Mouse (Mus musculus): ENCODE results near the gene Sec61a2. TPM values are rescaled to one million over a fixed set of nuclear protein-coding genes. Genes with fewer than 3 reads are reported as not detected.
A peak's percentile ranks its signal among the peaks of the same experiment; 100 is the strongest.

Sec61a2 gene
- polyA plus RNA-seq (2014; fragmentation: Nextera tagmentation; extraction: Ambion mirVana): 85.3 and 102 TPM in 2 replicates

GRCm38 (mm10) chr2:5894843-5895570, at the start of gene Sec61a2:
Gene Sec61a2 (minus strand): TSS chr2:5895432.
- H3K4me3 ChIP-seq (ENCODE audit: low read length): peak within 1 kb of the TSS; percentile 87
- no peaks in the 10 kb centered on the region for H3K9me3 ChIP-seq (ENCODE audit: control insufficient read depth, low read length)
- H3K4me2 ChIP-seq (replicated peaks; ENCODE audit: low read depth, low read length): peak within 1 kb of the TSS; percentile 72
- ATAC-seq (ENCODE audit: low FRiP score, low TSS enrichment): peak; percentile 99
- under 1% methylated on average over 62 of the region's 62 CpGs for WGBS
- H3K27me3 ChIP-seq (ENCODE audit: control insufficient read depth, insufficient read depth, low read length): no peaks in the 10 kb centered on the region
- H3K4me1 ChIP-seq (ENCODE audit: control insufficient read depth, insufficient read depth, low read length): peaks cover 6% of the 10 kb centered on the region; the same call in 1 of the 2 replicates
- peaks cover 14% of the 10 kb centered on the region for H3K36me3 ChIP-seq (ENCODE audit: control insufficient read depth, insufficient read depth, low read length)
- peak within 1 kb of the TSS; percentile 83 for H3K27ac ChIP-seq (ENCODE audit: low read depth, low read length)
- H3K9ac ChIP-seq (ENCODE audit: low read depth, low read length): peak within 1 kb of the TSS; percentile 90

GRCm38 (mm10) chr2:5943071-5943470, 47.8 kb upstream of the Sec61a2 start:
- WGBS: 41% methylated on average over 4 of the region's 4 CpGs
- Histone ChIP-seq H3K27ac (ENCODE audit: low read depth, low read length) (no peak overlapping the region), H3K4me3 (ENCODE audit: low read length) (peak overlapping the region; percentile 53), H3K4me1 (ENCODE audit: control insufficient read depth, insufficient read depth, low read length) (no peaks in the 10 kb centered on the region), H3K9me3 (ENCODE audit: control insufficient read depth, low read length) (no peaks in the 10 kb centered on the region), H3K4me2 (replicated peaks; ENCODE audit: low read depth, low read length) (peak overlapping the region; percentile 66), H3K36me3 (ENCODE audit: control insufficient read depth, insufficient read depth, low read length) (no peaks in the 10 kb centered on the region), H3K27me3 (ENCODE audit: control insufficient read depth, insufficient read depth, low read length) (no peaks in the 10 kb centered on the region), H3K9ac (ENCODE audit: low read depth, low read length) (peak overlapping the region; percentile 67; the same call in 1 of the 2 replicates)
- ATAC-seq (ENCODE audit: low FRiP score, low TSS enrichment): no peak

GRCm38 (mm10) chr2:5942416-5943032, 47.3 kb upstream of the Sec61a2 start, which contains the start of gene Dhtkd1:
Gene Dhtkd1 (minus strand): TSS chr2:5942792.
- Histone ChIP-seq H3K27me3 (ENCODE audit: control insufficient read depth, insufficient read depth, low read length) (no peaks in the 10 kb centered on the region), H3K27ac (ENCODE audit: low read depth, low read length) (no peak within 1 kb of the TSS), H3K9ac (ENCODE audit: low read depth, low read length) (peak within 1 kb of the TSS; percentile 67), H3K4me3 (ENCODE audit: low read length) (peak within 1 kb of the TSS; percentile 53), H3K36me3 (ENCODE audit: control insufficient read depth, insufficient read depth, low read length) (no peaks in the 10 kb centered on the region), H3K9me3 (ENCODE audit: control insufficient read depth, low read length) (no peaks in the 10 kb centered on the region), H3K4me2 (replicated peaks; ENCODE audit: low read depth, low read length) (peak within 1 kb of the TSS; percentile 66), H3K4me1 (ENCODE audit: control insufficient read depth, insufficient read depth, low read length) (no peaks in the 10 kb centered on the region)
- ATAC-seq (ENCODE audit: low FRiP score, low TSS enrichment): peak; percentile 94
- under 1% methylated on average over 36 of the region's 36 CpGs for WGBS

- WGBS: 62% methylated on average over 11 of the region's 11 CpGs
- Histone ChIP-seq H3K27me3 (ENCODE audit: control insufficient read depth, insufficient read depth, low read length) (no peaks in the 10 kb centered on the region), H3K4me1 (ENCODE audit: control insufficient read depth, insufficient read depth, low read length) (no peaks in the 10 kb centered on the region), H3K36me3 (ENCODE audit: control insufficient read depth, insufficient read depth, low read length) (no peaks in the 10 kb centered on the region), H3K4me2 (replicated peaks; ENCODE audit: low read depth, low read length) (peak overlapping the region; percentile 66), H3K27ac (ENCODE audit: low read depth, low read length) (no peak overlapping the region), H3K9me3 (ENCODE audit: control insufficient read depth, low read length) (no peaks in the 10 kb centered on the region), H3K9ac (ENCODE audit: low read depth, low read length) (peak overlapping the region; percentile 67), H3K4me3 (ENCODE audit: low read length) (peak overlapping the region; percentile 53)
- ATAC-seq (ENCODE audit: low FRiP score, low TSS enrichment): no peak
Measured at GRCm38 (mm10) chr2:5941861-5942415, 46.7 kb upstream of the Sec61a2 start.

- WGBS: 95% methylated on average over 9 of the region's 9 CpGs
Measured at GRCm38 (mm10) chr2:5940936-5941335, 45.7 kb upstream of the Sec61a2 start.

GRCm38 (mm10) chr2:5939911-5940310, 44.7 kb upstream of the Sec61a2 start:
- no peaks in the 10 kb centered on the region for H3K27me3 ChIP-seq (ENCODE audit: control insufficient read depth, insufficient read depth, low read length)
- no peak for ATAC-seq (ENCODE audit: low FRiP score, low TSS enrichment)
- H3K36me3 ChIP-seq (ENCODE audit: control insufficient read depth, insufficient read depth, low read length): no peaks in the 10 kb centered on the region
- no peak overlapping the region for H3K27ac ChIP-seq (ENCODE audit: low read depth, low read length)
- H3K9ac ChIP-seq (ENCODE audit: low read depth, low read length): no peak overlapping the region
- 90% methylated on average over 14 of the region's 14 CpGs for WGBS
- no peak overlapping the region for H3K4me2 ChIP-seq (replicated peaks; ENCODE audit: low read depth, low read length)
- no peaks in the 10 kb centered on the region for H3K9me3 ChIP-seq (ENCODE audit: control insufficient read depth, low read length)
- no peak overlapping the region for H3K4me3 ChIP-seq (ENCODE audit: low read length)
- H3K4me1 ChIP-seq (ENCODE audit: control insufficient read depth, insufficient read depth, low read length): no peaks in the 10 kb centered on the region

More at GRCm38 (mm10) chr2:5940936-5941335, 45.7 kb upstream of the Sec61a2 start:
- Histone ChIP-seq H3K27ac (ENCODE audit: low read depth, low read length) (no peak overlapping the region), H3K9me3 (ENCODE audit: control insufficient read depth, low read length) (no peaks in the 10 kb centered on the region), H3K27me3 (ENCODE audit: control insufficient read depth, insufficient read depth, low read length) (no peaks in the 10 kb centered on the region), H3K9ac (ENCODE audit: low read depth, low read length) (no peak overlapping the region), H3K4me3 (ENCODE audit: low read length) (no peak overlapping the region), H3K4me1 (ENCODE audit: control insufficient read depth, insufficient read depth, low read length) (no peaks in the 10 kb centered on the region), H3K4me2 (replicated peaks; ENCODE audit: low read depth, low read length) (no peak overlapping the region), H3K36me3 (ENCODE audit: control insufficient read depth, insufficient read depth, low read length) (no peaks in the 10 kb centered on the region)
- no peak for ATAC-seq (ENCODE audit: low FRiP score, low TSS enrichment)

- H3K36me3 ChIP-seq (ENCODE audit: control insufficient read depth, insufficient read depth, low read length): no peaks in the 10 kb centered on the region
- no peak for ATAC-seq (ENCODE audit: low FRiP score, low TSS enrichment)
- WGBS: 92% methylated on average over 3 of the region's 3 CpGs
Measured at GRCm38 (mm10) chr2:5939319-5939718, 44.1 kb upstream of the Sec61a2 start.

GRCm38 (mm10) chr2:5936550-5936949, 41.3 kb upstream of the Sec61a2 start:
- Histone ChIP-seq H3K4me2 (replicated peaks; ENCODE audit: low read depth, low read length) (no peak overlapping the region), H3K9me3 (ENCODE audit: control insufficient read depth, low read length) (no peaks in the 10 kb centered on the region), H3K4me3 (ENCODE audit: low read length) (no peak overlapping the region), H3K4me1 (ENCODE audit: control insufficient read depth, insufficient read depth, low read length) (no peaks in the 10 kb centered on the region), H3K36me3 (ENCODE audit: control insufficient read depth, insufficient read depth, low read length) (no peaks in the 10 kb centered on the region), H3K27me3 (ENCODE audit: control insufficient read depth, insufficient read depth, low read length) (no peaks in the 10 kb centered on the region), H3K27ac (ENCODE audit: low read depth, low read length) (no peak overlapping the region), H3K9ac (ENCODE audit: low read depth, low read length) (no peak overlapping the region)
- ATAC-seq (ENCODE audit: low FRiP score, low TSS enrichment): no peak
- WGBS: 51% methylated on average over 4 of the region's 4 CpGs

More at GRCm38 (mm10) chr2:5939319-5939718, 44.1 kb upstream of the Sec61a2 start:
- no peak overlapping the region for H3K27ac ChIP-seq (ENCODE audit: low read depth, low read length)
- no peaks in the 10 kb centered on the region for H3K9me3 ChIP-seq (ENCODE audit: control insufficient read depth, low read length)
- no peak overlapping the region for H3K4me2 ChIP-seq (replicated peaks; ENCODE audit: low read depth, low read length)
- H3K4me1 ChIP-seq (ENCODE audit: control insufficient read depth, insufficient read depth, low read length): no peaks in the 10 kb centered on the region
- no peak overlapping the region for H3K4me3 ChIP-seq (ENCODE audit: low read length)
- H3K9ac ChIP-seq (ENCODE audit: low read depth, low read length): no peak overlapping the region
- H3K27me3 ChIP-seq (ENCODE audit: control insufficient read depth, insufficient read depth, low read length): no peaks in the 10 kb centered on the region

- Histone ChIP-seq H3K4me2 (replicated peaks; ENCODE audit: low read depth, low read length) (no peak overlapping the region), H3K27ac (ENCODE audit: low read depth, low read length) (no peak overlapping the region), H3K4me3 (ENCODE audit: low read length) (no peak overlapping the region), H3K4me1 (ENCODE audit: control insufficient read depth, insufficient read depth, low read length) (no peaks in the 10 kb centered on the region), H3K9me3 (ENCODE audit: control insufficient read depth, low read length) (no peaks in the 10 kb centered on the region), H3K9ac (ENCODE audit: low read depth, low read length) (no peak overlapping the region), H3K27me3 (ENCODE audit: control insufficient read depth, insufficient read depth, low read length) (no peaks in the 10 kb centered on the region), H3K36me3 (ENCODE audit: control insufficient read depth, insufficient read depth, low read length) (no peaks in the 10 kb centered on the region)
- peak; percentile 63; the same call in 1 of the 2 replicates for ATAC-seq (ENCODE audit: low FRiP score, low TSS enrichment)
- WGBS: 15% methylated on average over 6 of the region's 6 CpGs
Measured at GRCm38 (mm10) chr2:5936068-5936467, 40.8 kb upstream of the Sec61a2 start.
